Mouse (Mus musculus): ENCODE measurements around the gene Clp1. TPM values are rescaled to one million over a fixed set of nuclear protein-coding genes. Genes with fewer than 3 reads are reported as not detected.
A peak's percentile ranks its signal among the peaks of the same experiment; 100 is the strongest.

Clp1 gene
- total RNA-seq, 1 experiment from 2014 or later: 12.3 TPM

GRCm38 (mm10) chr2:84711898-84712297, 15.3 kb downstream of the Clp1 start:
- DNase-seq: no peak

GRCm38 (mm10) chr2:84707523-84707922, 19.6 kb downstream of the Clp1 start:
- DNase-seq: no peak

- no peak for DNase-seq
Observed at GRCm38 (mm10) chr2:84705295-84705694, 21.9 kb downstream of the Clp1 start.

GRCm38 (mm10) chr2:84704329-84704728, 22.8 kb downstream of the Clp1 start:
- no peak for DNase-seq

GRCm38 (mm10) chr2:84703497-84703896, 23.7 kb downstream of the Clp1 start:
- no peak for DNase-seq

- no peak for DNase-seq
Observed at GRCm38 (mm10) chr2:84695007-84695695, 32.0 kb downstream of the Clp1 start.

- DNase-seq: no peak
Observed at GRCm38 (mm10) chr2:84690050-84690449, 37.1 kb downstream of the Clp1 start.

GRCm38 (mm10) chr2:84688080-84688844, 38.9 kb downstream of the Clp1 start:
- no peak for DNase-seq

GRCm38 (mm10) chr2:84682605-84683183, 44.5 kb downstream of the Clp1 start:
- no peak for DNase-seq

- no peak for DNase-seq
Observed at GRCm38 (mm10) chr2:84679016-84679415, 48.1 kb downstream of the Clp1 start, which contains the start of gene Tmx2. TSS of gene Tmx2 (minus strand) at chr2:84679140.

GRCm38 (mm10) chr2:84677968-84678880, 48.9 kb downstream of the Clp1 start, which contains the start of the genes Gm28635 and Med19:
TSS of gene Gm28635 (minus strand) at chr2:84678041.
TSS of gene Med19 (plus strand) at chr2:84678402.
- DNase-seq: peak; percentile 84

- no peak for DNase-seq
Observed at GRCm38 (mm10) chr2:84677270-84677967, 49.7 kb downstream of the Clp1 start.

Small RNAs within 50 kb of the gene (microRNA-seq; reads per million reads assigned to microRNA genes)
- 6,872 to 10,654 reads per million in 2 experiments for gene Mir130a

Other genes starting within 250 kb of the Clp1 start
- 130 and 154 TPM in 2 replicates for gene Ctnnd1, start 76.6 kb downstream of the Clp1 start, total RNA-seq (2021)
- 0.18 and 0.38 TPM in 2 replicates for gene Btbd18, start 68.3 kb downstream of the Clp1 start, total RNA-seq (2021)
- gene Selenoh, start 56.6 kb downstream of the Clp1 start, total RNA-seq (2021): 36.4 and 54.0 TPM in 2 replicates
- gene Gm28635, start 49.3 kb downstream of the Clp1 start, total RNA-seq (2021): not detected in 2 replicates
- gene Med19, start 48.9 kb downstream of the Clp1 start, total RNA-seq (2021): 23.0 and 26.8 TPM in 2 replicates
- gene Tmx2, start 48.2 kb downstream of the Clp1 start, total RNA-seq (2021): 137 and 147 TPM in 2 replicates
- gene Zdhhc5, start 12.2 kb downstream of the Clp1 start, total RNA-seq (2021): 62.3 and 62.9 TPM in 2 replicates
- gene Ypel4, start 6.7 kb upstream of the Clp1 start, total RNA-seq (2021): 8.5 and 9.3 TPM in 2 replicates
- 3.9 and 4.2 TPM in 2 replicates for gene Gm19426, start 16.3 kb upstream of the Clp1 start, total RNA-seq (2021)
- 31.8 and 33.5 TPM in 2 replicates for gene Serping1, start 48.1 kb upstream of the Clp1 start, total RNA-seq (2021)
- gene Ube2l6, start 71.5 kb upstream of the Clp1 start, total RNA-seq (2021): 16.9 and 19.9 TPM in 2 replicates
- not detected in 2 replicates for gene Smtnl1, start 95.3 kb upstream of the Clp1 start, total RNA-seq (2021)
- 40.4 and 43.8 TPM in 2 replicates for gene Timm10, start 99.6 kb upstream of the Clp1 start, total RNA-seq (2021)
- gene Slc43a1, start 111.5 kb upstream of the Clp1 start, total RNA-seq (2021): 2.4 and 4.3 TPM in 2 replicates
- gene Rtn4rl2, start 159.4 kb upstream of the Clp1 start, total RNA-seq (2021): 1.2 TPM in 2 replicates
- gene Slc43a3, start 209.2 kb upstream of the Clp1 start, total RNA-seq (2021): 54.7 and 55.7 TPM in 2 replicates

All from adrenal gland, postnatal 25 days (tissue).